Mouse (Mus musculus): Measurements from ENCODE around the gene Nacc2.
A peak's percentile ranks its signal among the peaks of the same experiment; 100 is the strongest.

The Nacc2 gene

GRCm38 (mm10) chr2:26139034-26139544 is 16.1 kb upstream of the Nacc2 start:
- DNase-seq: no peak

- DNase-seq: no peak
Measured at GRCm38 (mm10) chr2:26138252-26139033, 15.4 kb upstream of the Nacc2 start.

DNA sequence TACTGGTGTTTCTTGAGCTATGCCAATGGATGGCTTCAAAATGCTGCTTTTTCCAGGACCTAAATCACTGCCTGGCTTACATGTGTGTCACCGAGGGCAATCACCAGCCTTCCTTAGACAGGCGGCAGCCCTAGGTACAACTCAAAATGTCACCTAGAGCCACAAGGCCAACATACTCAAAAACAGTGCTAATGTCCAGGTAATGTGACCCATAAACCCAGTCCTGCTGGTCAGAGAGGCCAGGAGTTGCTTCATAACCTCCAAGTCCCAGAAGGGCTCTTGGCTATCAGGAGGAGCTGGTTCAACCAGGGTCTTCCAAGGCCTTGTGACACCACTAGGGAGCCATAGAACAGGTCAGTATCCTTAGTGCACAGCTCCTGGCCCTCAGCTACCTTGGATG is 11.6 kb upstream of the Nacc2 start:
- no peak for DNase-seq

GRCm38 (mm10) chr2:26132628-26133551 is 9.9 kb upstream of the Nacc2 start:
- DNase-seq: peak; percentile 89

DNA sequence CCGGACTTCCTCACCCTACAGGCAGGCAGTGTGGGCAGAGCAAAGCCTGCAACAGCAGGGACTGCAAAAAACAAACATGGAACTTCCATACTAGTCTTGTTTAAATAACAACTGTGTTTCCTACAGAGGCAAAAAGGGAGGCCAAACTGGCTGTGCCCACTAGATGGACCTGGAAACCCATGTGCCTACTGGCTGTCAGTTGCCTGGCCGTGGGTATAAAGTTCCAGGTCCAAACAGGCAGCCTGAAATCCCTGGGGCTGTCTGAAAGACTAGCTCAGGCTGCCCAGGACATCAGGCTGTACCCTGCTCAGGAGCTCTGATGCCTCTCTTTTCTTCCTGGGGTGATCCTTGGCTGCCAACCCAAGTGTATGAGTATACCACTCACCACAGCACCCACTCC is 8.3 kb upstream of the Nacc2 start:
- DNase-seq: no peak

DNA sequence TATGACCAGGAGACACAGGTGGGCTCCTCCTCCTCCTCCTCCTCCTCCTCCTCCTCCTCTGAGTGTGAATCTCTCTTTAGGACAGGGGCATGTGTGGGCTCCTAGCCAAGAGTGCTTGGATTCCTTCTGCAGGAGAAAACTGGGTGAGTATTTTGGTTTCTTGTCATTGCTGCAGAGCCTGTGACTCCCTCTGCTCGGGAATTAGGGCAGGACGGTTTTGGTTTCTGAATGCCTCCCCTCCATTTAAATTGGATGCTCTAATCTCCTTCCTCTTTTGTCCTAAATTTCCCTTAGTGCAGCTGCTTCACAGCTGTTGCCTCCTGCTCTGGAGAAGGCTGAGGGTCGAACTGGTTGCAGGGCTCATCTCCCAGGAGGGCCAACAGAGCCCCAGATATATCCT is 6.9 kb upstream of the Nacc2 start:
- no peak for DNase-seq

GRCm38 (mm10) chr2:26129346-26129745 is 6.3 kb upstream of the Nacc2 start:
- DNase-seq: no peak

- peak; percentile 62 for DNase-seq
Measured at GRCm38 (mm10) chr2:26122171-26123078, 595 bp downstream of the Nacc2 start.

- DNase-seq: no peak
Measured at GRCm38 (mm10) chr2:26121541-26122083, 1.4 kb downstream of the Nacc2 start.

DNA sequence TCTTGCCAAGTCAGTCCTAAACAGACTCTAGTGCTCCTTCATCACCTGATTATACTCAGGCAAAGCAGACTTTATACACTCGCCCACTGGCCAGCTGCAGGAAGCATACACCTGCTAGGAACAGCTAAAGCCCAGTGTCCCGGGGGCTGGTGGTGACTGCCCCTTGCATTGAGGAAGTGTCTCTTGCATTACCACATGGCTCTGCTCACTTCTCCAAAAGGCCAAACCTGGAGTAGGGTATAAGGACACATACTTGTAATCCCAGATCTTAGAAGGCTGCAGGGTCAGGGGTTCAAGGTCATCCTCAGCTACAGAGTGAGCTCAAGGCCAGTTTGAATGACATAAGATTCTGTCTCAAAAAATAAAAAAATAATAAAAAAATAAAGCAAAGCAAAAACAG is 3.4 kb downstream of the Nacc2 start:
- DNase-seq: no peak

DNA sequence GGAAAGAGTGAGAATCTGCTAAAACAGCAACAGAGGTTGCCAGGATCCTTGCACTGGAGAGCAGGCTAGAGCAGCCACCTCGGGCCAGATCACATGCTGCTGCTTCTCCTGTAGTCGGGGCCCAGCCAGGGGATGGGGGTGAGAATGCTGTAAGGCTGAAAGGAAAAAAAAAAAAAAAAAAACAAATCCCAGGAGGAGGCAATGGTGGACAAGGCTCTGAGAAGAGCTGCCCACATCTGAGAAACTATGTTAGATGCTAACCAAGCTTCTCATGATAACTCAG is 3.8 kb downstream of the Nacc2 start:
- DNase-seq: no peak

- peak; percentile 49 for DNase-seq
Measured at GRCm38 (mm10) chr2:26118584-26119309, 4.3 kb downstream of the Nacc2 start.

GRCm38 (mm10) chr2:26117580-26117979 is 5.4 kb downstream of the Nacc2 start:
- DNase-seq: no peak

DNA sequence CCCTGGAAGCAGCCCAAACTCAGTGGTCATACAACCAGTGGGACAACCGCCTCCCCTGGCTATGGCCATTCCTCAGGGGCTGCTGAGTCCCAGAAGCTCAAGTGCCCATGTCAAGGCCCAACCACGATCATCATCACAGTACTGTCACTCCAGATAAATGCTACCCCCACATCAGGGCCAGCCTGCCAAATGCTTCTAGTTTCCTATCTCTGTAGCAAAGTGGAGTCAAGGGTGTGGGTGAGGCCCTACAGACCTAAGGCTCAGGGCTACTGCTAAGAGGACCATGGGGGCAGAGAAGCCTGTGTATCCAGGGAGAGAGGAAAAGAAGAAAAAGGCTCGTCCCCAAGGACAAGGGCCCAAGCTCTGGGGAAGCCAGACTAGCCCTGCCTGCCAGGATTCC is 6.5 kb downstream of the Nacc2 start:
- DNase-seq: no peak

- no peak for DNase-seq
Measured at GRCm38 (mm10) chr2:26115215-26115614, 7.8 kb downstream of the Nacc2 start.

DNA sequence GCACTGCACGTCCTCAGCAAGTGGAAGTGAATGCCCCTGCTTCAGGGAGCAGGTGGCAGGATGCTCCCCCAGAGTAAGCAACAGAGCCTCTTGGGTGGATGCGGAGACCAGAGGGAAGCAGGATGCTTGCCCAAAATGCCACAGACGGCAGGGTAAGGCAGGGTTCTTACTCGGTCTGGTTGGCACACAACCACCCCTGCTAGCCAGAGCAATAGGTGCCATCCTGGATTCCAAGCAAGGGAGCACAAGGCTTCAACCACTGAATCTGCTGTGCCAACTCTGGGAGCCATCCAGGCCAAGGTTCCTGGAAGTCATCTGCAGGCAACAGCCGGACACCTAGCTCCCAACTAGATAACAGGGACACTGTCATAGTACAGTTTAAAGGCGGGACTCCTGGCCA is 14.8 kb downstream of the Nacc2 start:
- no peak for DNase-seq

GRCm38 (mm10) chr2:26107011-26107410 is 16.0 kb downstream of the Nacc2 start:
- DNase-seq: peak; percentile 33

DNA sequence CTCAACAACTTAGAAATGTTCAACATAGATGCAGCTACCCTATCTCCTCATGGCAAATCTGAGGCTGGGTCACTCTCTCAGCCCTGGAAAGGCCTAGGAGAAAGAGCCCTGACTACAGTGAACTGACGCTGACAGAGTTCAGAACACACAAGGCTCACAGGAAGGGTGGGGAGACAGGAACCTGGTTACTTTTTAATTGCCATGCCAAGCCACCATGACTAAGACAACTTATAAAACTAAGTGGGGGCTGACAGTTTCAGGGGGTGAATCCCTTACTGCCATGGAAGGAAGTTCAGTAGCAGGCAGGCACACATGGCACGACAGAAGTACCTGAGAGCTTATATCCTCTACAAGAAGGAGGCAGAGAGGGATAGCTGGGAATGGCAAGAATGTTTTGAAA is 16.8 kb downstream of the Nacc2 start:
- DNase-seq: no peak

DNA sequence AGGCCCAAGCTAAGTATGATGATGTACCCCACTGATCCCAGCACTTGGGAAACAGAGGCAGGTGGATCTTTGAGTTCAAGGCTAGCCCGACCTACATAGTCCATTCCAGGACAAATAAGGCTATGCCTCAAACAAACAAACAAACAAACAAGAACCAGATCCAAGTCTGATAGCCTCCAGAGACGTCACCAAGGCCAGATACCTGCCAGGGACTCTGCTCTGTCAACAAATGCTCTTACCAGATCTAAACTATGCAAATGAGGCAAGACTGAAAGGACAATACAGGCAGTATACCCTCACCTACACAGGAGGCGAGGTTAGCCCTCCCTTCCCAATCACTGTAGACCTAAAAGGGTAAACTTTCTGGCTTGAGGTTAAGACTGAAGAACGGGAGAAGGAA is 22.7 kb downstream of the Nacc2 start:
- DNase-seq: no peak

- DNase-seq: no peak
Measured at GRCm38 (mm10) chr2:26099851-26100250, 23.2 kb downstream of the Nacc2 start.

DNA sequence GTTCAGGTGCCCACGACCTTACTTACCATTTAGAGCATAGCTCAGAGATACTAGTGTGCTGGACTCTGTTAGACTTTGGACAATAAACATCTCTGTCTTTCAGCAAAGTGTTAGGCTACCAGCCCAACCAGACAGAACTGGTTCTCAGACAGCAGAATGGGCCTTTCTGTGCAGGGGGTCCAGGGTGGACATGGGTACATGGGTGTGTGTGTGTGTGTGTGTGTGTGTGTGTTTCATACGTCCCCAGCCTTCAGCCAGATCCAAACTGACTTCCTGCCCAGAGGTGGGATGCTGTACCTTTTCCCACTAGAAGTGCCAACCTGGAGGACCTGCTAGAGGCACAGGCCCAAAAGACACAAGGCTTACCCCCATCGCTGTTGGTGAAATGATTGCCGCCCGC is 23.8 kb downstream of the Nacc2 start:
- no peak for DNase-seq

GRCm38 (mm10) chr2:26093897-26094296 is 29.1 kb downstream of the Nacc2 start:
- DNase-seq: no peak
